Mouse (Mus musculus): Measurements from ENCODE around the gene Ccdc28b.

DNA sequence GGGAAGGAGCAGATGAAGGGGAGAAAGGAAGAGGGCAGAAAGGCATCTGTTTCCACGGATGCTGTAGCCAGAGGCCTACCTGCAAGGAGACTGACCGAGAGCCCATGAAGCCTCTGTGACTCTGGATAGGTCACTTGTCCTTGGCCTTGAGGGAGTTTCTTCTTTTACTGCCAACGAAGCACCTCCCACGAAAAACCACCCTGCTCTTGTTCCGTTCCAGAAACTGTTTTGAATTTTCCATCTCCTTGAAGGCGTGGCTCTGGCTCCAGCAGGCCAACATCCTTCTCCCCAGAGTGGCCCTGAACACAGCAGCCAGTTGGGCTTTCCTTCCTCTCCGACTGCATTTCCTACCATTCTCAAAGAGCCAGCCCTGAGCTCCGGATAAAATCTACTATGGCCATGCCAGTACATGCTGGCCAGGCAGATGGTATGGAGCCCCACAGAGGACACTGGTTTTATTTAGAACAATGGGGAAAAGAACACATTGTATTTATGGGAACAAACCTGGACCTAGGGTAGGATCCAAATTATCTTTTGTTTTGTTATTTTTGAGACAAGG lies 2.4 kb downstream of the Ccdc28b start:
- no peak for TF ChIP-seq POLR2A (IDR thresholded peaks at IDR 0.05; ENCODE audit: control insufficient read depth in 1 of 2, insufficient read depth in 1 of 2, low read depth in 1 of 2, low read length in 2 of 2, poor library complexity in 1 of 2)
- TF ChIP-seq TAL1 (IDR thresholded peaks at IDR 0.05; ENCODE audit: low read length): no peak
- TF ChIP-seq SIN3A (IDR thresholded peaks at IDR 0.05; ENCODE audit: low read length): no peak
- TF ChIP-seq CTCF (IDR thresholded peaks at IDR 0.05 in 2 of 3, conservative IDR thresholded peaks at IDR 0.05 in 1 of 3; ENCODE audit: control insufficient read depth in 1 of 3, insufficient read depth in 1 of 3, low read depth in 2 of 3, low read length in 3 of 3, poor library complexity in 1 of 3, severe bottlenecking in 1 of 3): no peak
- no peak for TF ChIP-seq CHD1 (IDR thresholded peaks at IDR 0.05; ENCODE audit: low read depth, low read length)
- TF ChIP-seq MEF2A (IDR thresholded peaks at IDR 0.05; ENCODE audit: extremely low read depth, insufficient replicate concordance, low read depth, low read length, poor library complexity, severe bottlenecking): no peak
- TF ChIP-seq ZC3H11A (IDR thresholded peaks at IDR 0.05; ENCODE audit: low read depth, low read length): no peak
- no peak for TF ChIP-seq GATA1 (IDR thresholded peaks at IDR 0.05; ENCODE audit: low read depth, low read length)
- no peak for TF ChIP-seq USF1 (IDR thresholded peaks at IDR 0.05; ENCODE audit: low read depth, low read length)
- no peak for TF ChIP-seq EP300 (IDR thresholded peaks at IDR 0.05; ENCODE audit: low read depth in 1 of 2, low read length in 2 of 2)
- no peak for TF ChIP-seq MYB (IDR thresholded peaks at IDR 0.05; ENCODE audit: low read depth, low read length)

Data from MEL (cell line).